Mouse (Mus musculus): Measurements from ENCODE around the gene Nudt17. TPM values are rescaled to one million over a fixed set of nuclear protein-coding genes. Genes with fewer than 3 reads are reported as not detected.
"Not testable (repeated sequence)": the region's sequence is repeated elsewhere in the genome, so short reads cannot be mapped to it uniquely, and the experiment has no call there.

Nudt17 gene
- polyA plus RNA-seq, 1 experiment from 2014 or later: 6.9 TPM

DNA sequence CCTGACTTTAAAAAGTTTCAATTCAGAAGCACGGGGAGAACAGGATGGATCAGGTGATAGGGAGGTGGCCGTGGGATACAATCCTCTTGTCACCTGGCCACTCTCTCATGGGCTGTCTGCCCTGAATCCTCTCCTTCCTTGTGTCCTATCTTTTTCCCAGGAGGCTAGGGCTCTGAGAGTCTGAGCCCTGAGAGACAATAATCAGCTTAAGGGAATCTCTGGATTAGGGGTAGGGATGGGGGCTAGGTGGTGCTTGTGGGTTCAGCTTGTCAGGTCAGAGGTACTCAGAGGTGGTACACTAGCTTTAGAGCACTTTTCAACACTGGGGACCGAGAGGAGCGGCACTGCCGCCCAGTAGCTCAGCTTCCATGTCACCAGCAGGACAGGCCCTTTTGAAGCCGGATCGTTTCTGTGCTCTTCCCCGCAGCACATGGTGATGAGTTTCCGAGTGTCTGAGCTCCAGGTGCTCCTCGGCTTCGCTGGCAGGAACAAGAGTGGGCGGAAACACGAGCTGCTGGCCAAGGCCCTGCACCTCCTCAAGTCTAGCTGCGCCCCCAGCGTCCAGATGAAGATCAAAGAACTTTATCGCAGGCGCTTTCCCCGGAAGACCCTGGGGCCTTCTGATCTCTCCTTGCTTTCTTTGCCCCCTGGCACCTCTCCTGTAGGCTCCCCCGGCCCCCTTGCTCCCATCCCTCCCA is 9.2 kb downstream of the Nudt17 start:
- Histone ChIP-seq H3K9me3 (no peaks in the 10 kb centered on the region), H3K36me3 (peaks cover 8% of the 10 kb centered on the region; the same call in 1 of the 2 replicates), H3K4me3 (no peak overlapping the region), H3K9ac (replicated peaks) (no peak overlapping the region), H3K27me3 (no peaks in the 10 kb centered on the region), H3K4me1 (peaks cover 11% of the 10 kb centered on the region), H3K4me2 (replicated peaks) (no peak overlapping the region), H3K27ac (replicated peaks) (no peak overlapping the region)
- ATAC-seq (replicated peaks): no peak
- WGBS: 57% methylated on average over 19 of the region's 19 CpGs

DNA sequence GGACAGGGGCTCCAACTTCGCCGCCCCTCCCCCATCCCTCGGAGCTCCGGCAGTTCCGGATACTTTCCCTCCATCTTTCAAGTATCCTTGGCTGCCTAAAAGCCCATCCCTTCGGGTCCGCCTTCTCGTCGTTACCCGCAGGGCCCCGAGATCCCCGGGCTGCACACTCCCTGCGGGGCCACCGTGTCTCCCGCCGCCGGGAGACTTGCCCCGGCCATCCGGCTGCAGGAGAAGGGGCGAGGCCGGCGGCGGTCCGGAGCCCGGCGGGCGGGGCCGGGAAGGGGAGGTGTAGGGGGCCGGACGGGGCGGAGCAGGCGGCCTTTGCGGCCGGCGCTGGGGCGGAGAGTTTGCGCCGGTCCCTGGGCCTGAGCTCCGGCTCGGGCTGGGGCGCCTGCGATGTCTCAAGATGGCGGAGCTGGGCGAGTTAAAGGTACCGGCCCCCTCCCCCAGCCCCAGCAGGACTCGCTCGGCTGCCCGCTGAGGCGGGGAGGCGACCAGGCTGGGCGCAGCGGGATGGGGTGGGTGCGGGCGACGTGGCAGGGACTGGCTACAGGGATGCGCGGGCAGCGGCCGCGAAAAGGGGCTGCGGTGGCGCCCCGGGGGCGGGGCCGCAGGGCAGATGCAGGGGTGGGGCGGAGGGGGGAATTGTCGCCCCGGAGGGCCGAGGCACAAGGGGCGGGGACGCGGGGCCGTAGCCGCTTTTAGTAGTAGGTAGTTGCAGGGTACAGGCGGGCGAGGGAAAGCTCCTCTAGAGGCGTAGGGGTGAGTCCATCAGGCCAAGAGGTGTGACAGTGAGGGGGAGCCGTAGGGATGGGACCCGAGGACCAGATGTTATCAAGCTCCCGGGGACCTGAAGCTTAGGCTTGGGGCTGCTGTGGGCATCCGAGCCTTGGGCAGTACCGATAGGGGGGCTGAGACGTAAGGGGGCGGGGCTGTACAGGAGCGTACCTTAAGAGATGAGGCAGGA is 11.3 kb downstream of the Nudt17 start:
- H3K9me3 ChIP-seq: no peaks in the 10 kb centered on the region

DNA sequence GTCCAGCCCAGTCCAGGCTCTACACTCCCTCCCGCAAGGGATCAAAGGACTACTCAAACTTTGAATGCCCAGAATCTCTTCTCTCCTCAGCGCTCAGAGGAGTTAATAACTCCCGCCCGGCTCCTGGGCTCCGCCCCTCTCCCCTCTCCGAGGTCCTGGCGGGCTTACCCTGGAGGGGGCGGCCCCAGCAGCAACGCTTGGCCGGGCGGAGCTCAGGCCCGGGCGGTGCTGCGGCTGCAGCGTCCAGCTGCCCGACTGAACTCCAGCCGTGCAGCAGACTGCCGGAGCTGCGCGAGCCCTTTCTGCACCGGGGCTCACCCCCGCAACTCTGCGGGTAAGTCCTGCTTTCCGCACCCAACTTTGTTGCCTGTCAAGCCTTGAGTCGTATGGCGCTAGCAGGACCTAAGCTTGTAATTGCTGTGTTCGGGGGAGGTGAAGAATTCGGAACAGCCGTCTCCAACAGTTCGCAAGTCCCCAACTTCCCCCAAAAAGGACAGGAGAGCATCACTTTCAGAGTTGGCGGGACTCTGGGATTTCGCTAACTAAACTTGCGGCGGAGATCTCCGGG is 12.1 kb downstream of the Nudt17 start, which contains the start of gene Pias3:
TSS of gene Pias3 (plus strand) at position 187 of the 568 bp plus-strand sequence.
- WGBS: under 1% methylated on average over 35 of the region's 35 CpGs
- no peaks in the 10 kb centered on the region for H3K9me3 ChIP-seq
- H3K27me3 ChIP-seq: no peaks in the 10 kb centered on the region
- ATAC-seq (replicated peaks): peak; percentile 61
- peak within 1 kb of the TSS; percentile 88 for H3K27ac ChIP-seq (replicated peaks)
- H3K4me1 ChIP-seq: peaks cover 11% of the 10 kb centered on the region
- peak within 1 kb of the TSS; percentile 94 for H3K4me3 ChIP-seq
- H3K9ac ChIP-seq (replicated peaks): peak within 1 kb of the TSS; percentile 82
- H3K4me2 ChIP-seq (replicated peaks): peak within 1 kb of the TSS; percentile 75
- H3K36me3 ChIP-seq: no peaks in the 10 kb centered on the region

More for the DNA sequence above, 11.3 kb downstream of the Nudt17 start:
- Histone ChIP-seq H3K4me3 (peak overlapping the region; percentile 94), H3K4me1 (peaks cover 11% of the 10 kb centered on the region), H3K4me2 (replicated peaks) (peak overlapping the region; percentile 75), H3K27me3 (no peaks in the 10 kb centered on the region), H3K27ac (replicated peaks) (peak overlapping the region; percentile 88), H3K9ac (replicated peaks) (peak overlapping the region; percentile 82), H3K36me3 (0 out of 2 replicates have a peak, but pooled peaks cover 1% of the 10 kb centered on the region)
- peak; percentile 91 for ATAC-seq (replicated peaks)
- under 1% methylated on average over 85 of the region's 85 CpGs for WGBS

DNA sequence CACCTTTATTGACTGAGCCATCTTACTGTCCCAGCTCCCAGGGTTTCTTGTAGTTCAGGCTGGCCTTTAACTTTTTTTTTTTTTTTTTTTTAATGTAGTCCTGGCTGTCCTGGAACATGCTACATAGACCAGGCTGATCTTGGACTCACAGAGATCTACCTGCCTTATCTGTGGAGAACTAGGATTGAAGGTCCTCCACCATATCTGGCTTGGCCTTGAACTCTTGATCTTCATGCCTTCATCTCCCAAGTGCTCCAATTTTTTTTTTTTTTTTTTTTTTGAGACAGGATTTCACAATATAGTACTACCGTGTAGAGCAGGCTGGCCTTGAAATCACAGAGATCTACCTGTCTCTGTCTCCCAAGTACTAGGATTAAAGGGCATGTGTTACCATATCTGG is 14.8 kb downstream of the Nudt17 start:
- 87% methylated on average over 1 of the region's 1 CpGs for WGBS
- no peak overlapping the region for H3K27ac ChIP-seq (replicated peaks)
- H3K4me1 ChIP-seq: peaks cover 11% of the 10 kb centered on the region
- H3K9me3 ChIP-seq: no peaks in the 10 kb centered on the region
- H3K4me2 ChIP-seq (replicated peaks): no peak overlapping the region
- no peak overlapping the region for H3K4me3 ChIP-seq
- no peaks in the 10 kb centered on the region for H3K36me3 ChIP-seq
- H3K9ac ChIP-seq (replicated peaks): no peak overlapping the region
- ATAC-seq (replicated peaks): no peak
- H3K27me3 ChIP-seq: no peaks in the 10 kb centered on the region

DNA sequence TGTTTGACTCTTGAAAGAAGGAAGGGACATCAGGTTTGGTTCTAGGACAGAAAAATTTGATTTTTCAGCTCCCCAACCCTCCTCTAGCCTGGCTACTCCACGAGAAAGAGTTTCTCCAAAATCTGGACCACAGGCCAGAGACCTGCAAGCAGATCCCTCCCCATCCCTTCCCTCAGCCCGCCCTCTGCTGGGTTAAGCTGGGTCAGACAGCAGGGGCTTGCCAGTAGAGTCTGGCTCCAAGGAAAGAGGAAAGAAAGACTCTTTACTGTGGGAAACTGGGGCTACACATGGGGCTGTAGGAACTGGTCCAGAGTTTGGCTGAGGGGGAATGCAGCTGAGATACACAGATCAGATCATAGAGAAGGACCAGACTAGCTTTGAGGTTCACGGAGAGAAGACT is 15.9 kb downstream of the Nudt17 start:
- 12% methylated on average over 3 of the region's 3 CpGs for WGBS
- H3K9ac ChIP-seq (replicated peaks): no peak overlapping the region
- no peak for ATAC-seq (replicated peaks)
- H3K36me3 ChIP-seq: no peaks in the 10 kb centered on the region
- H3K4me1 ChIP-seq: peaks cover 8% of the 10 kb centered on the region
- H3K4me3 ChIP-seq: no peak overlapping the region
- no peak overlapping the region for H3K4me2 ChIP-seq (replicated peaks)
- no peaks in the 10 kb centered on the region for H3K9me3 ChIP-seq
- H3K27me3 ChIP-seq: no peaks in the 10 kb centered on the region
- H3K27ac ChIP-seq (replicated peaks): no peak overlapping the region

DNA sequence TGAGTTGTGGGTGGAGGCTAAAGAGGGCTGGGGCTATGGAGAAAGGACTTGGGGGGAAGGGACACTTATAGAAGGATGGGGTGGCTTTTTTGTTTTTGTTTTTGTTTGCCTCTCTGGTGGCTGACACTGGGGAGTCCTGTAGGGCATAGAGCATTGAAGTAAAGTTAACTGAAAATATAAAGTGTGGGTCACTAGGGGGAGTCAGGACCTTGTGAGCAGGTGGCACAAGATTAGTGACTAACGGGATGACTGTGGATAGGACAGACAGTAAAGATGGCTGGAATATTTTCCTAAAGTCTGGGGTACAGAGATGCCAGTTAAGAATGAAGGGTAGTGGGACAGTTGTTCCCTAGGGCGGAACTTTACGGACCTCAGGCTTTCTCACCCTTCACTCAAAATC is 18.1 kb downstream of the Nudt17 start:
- Histone ChIP-seq H3K36me3 (no peaks in the 10 kb centered on the region), H3K9me3 (no peaks in the 10 kb centered on the region), H3K4me3 (no peak overlapping the region), H3K4me2 (replicated peaks) (no peak overlapping the region), H3K27ac (replicated peaks) (no peak overlapping the region), H3K9ac (replicated peaks) (no peak overlapping the region), H3K27me3 (no peaks in the 10 kb centered on the region), H3K4me1 (peaks cover 1% of the 10 kb centered on the region; the same call in 1 of the 2 replicates)
- ATAC-seq (replicated peaks): no peak
- WGBS: 53% methylated on average over 3 of the region's 3 CpGs

DNA sequence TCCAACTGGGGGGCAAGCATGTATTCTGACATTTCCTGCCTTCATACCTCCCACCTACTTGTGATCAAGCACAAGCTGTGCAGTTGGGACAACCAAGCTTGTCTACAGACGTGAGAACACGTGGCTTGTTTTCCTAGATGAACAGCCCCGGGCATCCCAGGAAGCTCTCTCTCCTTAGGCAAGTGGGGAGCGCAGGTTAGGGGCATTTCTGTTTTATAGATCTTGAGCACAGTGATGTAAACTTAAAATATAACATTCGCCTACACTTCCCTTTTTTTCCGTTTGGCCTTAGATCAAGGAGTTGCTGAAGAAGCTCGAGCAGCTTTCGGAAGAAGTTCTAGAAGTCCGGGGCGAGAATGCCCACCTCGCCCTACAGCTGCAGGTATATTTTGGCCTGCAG is 19.5 kb downstream of the Nudt17 start:
- Histone ChIP-seq H3K9me3 (no peaks in the 10 kb centered on the region), H3K4me1 (peaks cover 8% of the 10 kb centered on the region; the same call in 1 of the 2 replicates), H3K4me2 (replicated peaks) (no peak overlapping the region), H3K27ac (replicated peaks) (no peak overlapping the region), H3K36me3 (no peaks in the 10 kb centered on the region), H3K9ac (replicated peaks) (no peak overlapping the region), H3K4me3 (no peak overlapping the region), H3K27me3 (no peaks in the 10 kb centered on the region)
- ATAC-seq (replicated peaks): no peak
- WGBS: 89% methylated on average over 11 of the region's 11 CpGs

DNA sequence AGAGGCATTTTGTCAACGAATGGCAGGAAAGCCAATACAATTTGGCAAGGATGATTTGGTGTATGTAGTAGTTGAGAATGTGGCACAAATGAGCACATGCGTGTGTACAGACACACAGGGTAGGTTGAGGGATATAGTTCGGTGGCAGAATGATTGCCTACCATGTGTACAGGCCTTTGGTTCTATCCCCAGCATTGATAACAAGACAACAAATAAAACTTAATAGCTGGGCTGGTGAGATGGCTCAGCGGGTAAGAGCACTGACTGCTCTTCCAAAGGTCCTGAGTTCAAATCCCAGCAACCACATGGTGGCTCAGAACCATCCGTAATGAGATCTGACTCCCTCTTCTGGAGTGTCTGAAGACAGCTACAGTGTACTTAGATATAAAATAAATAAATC is 22.3 kb downstream of the Nudt17 start:
- ATAC-seq (replicated peaks); H3K4me3 ChIP-seq; H3K9ac ChIP-seq (replicated peaks); H3K4me1 ChIP-seq; H3K4me2 ChIP-seq (replicated peaks); H3K9me3 ChIP-seq; H3K36me3 ChIP-seq; H3K27me3 ChIP-seq; H3K27ac ChIP-seq (replicated peaks): not testable (repeated sequence)
- WGBS: 95% methylated on average over 5 of the region's 5 CpGs

DNA sequence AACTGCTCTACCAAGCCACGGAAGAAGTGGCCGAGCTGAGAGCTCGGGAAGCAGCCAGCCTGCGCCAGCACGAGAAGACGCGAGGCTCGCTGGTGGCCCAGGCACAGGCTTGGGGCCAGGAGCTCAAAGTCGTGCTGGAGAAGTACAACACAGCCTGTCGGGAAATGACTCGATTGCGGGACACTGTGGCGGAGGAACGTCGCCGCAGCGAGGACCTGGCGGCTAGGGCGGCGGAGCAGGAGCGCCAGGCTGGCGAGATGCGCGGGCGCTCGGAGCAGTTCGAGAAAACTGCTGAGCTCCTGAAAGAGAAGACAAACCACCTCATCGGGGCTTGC is 23.6 kb downstream of the Nudt17 start:
- Histone ChIP-seq H3K36me3 (no peaks in the 10 kb centered on the region), H3K27me3 (no peaks in the 10 kb centered on the region), H3K4me1 (peaks cover 14% of the 10 kb centered on the region; the same call in 1 of the 2 replicates), H3K4me3 (peak overlapping the region; percentile 10), H3K9me3 (no peaks in the 10 kb centered on the region), H3K4me2 (replicated peaks) (peak overlapping the region; percentile 34), H3K27ac (replicated peaks) (no peak overlapping the region), H3K9ac (replicated peaks) (0 out of 2 replicates have a peak overlapping the region, but pooled peaks have one; percentile 10)
- whole genome bisulfite sequencing: 43% methylated on average over 28 of the region's 28 CpGs
- no peak for ATAC-seq (replicated peaks)

DNA sequence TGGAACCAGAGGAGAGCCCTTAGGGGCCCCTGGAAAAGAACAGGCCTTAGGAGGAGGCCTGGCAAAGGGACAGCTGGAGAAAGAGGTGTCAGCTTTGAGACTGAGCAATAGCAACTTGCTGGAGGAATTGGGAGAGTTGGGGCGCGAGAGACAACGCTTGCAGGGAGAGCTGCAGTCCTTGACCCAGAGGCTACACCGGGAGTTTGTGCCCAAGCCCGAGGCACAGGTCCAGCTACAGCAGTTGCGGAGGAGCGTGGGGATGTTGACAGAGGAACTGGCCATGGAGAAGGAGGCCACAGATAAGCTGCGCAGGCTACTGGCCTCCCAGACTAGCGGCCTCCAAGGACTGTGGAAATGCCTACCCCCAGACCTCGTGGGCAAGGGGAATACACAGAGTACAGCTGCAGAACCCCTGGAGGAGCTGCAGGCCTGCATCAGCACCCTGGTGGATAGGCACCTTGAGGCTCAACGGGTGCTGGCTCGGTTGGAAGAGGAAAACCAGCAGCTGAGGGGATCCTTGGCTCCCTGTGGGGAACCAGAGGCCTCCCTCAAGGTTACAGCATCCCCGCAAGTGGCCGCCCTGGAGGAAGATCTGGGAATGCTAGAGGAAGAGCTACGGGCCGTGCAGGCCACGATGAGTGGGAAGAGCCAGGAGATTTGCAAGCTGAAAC is 24.1 kb downstream of the Nudt17 start:
- Histone ChIP-seq H3K27ac (replicated peaks) (no peak overlapping the region), H3K9me3 (no peaks in the 10 kb centered on the region), H3K9ac (replicated peaks) (0 out of 2 replicates have a peak overlapping the region, but pooled peaks have one; percentile 10), H3K27me3 (no peaks in the 10 kb centered on the region), H3K4me2 (replicated peaks) (peak overlapping the region; percentile 34), H3K4me1 (peaks cover 14% of the 10 kb centered on the region; the same call in 1 of the 2 replicates), H3K36me3 (no peaks in the 10 kb centered on the region), H3K4me3 (peak overlapping the region; percentile 10; the same call in 1 of the 2 replicates)
- ATAC-seq (replicated peaks): no peak
- 66% methylated on average over 17 of the region's 17 CpGs for WGBS

DNA sequence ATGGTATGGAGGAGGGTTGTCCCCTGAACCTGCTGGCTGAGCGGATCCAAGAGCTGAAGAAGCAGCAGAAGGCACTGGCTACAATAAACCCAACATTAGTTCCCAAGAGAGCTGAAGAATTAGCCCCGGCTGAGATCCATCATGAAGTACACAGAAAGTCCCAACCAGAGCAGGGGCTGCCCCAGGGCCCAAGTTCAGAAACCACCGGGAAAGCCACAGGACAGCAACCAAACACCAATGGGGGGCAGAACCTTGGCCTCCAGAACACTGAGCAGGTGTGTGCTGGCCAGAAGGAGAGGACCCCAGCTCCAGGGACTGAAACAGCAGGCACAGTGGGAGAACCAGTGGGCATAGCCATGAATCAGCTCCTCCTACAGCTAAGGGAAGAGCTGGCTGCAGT is 24.9 kb downstream of the Nudt17 start:
- H3K9me3 ChIP-seq: no peaks in the 10 kb centered on the region
- no peak for ATAC-seq (replicated peaks)
- 89% methylated on average over 3 of the region's 3 CpGs for WGBS
- H3K36me3 ChIP-seq: no peaks in the 10 kb centered on the region
- H3K27me3 ChIP-seq: no peaks in the 10 kb centered on the region
- no peak overlapping the region for H3K9ac ChIP-seq (replicated peaks)
- H3K4me3 ChIP-seq: no peak overlapping the region
- no peak overlapping the region for H3K27ac ChIP-seq (replicated peaks)
- H3K4me2 ChIP-seq (replicated peaks): no peak overlapping the region
- peaks cover 14% of the 10 kb centered on the region; the same call in 1 of the 2 replicates for H3K4me1 ChIP-seq
